Mouse (Mus musculus) kidney, adult 2 months (tissue): Measurements from ENCODE around the gene Rnf8.

ENCODE experiments used
- CTCF ChIP-seq: fragments of 200-500 bp; conservative IDR thresholded peaks from 2 replicates; pipeline ENCODE4 v1.5.1; 2011; ENCODE audit warnings: low read depth, mild to moderate bottlenecking, control low read depth, low read length, moderate library complexity, mixed read lengths; ENCODE audit not compliant: insufficient read depth, insufficient read length
- POLR2A ChIP-seq: fragments of 200-500 bp; IDR thresholded peaks from one replicate; pipeline ENCODE4 v1.6.1; 2011; ENCODE audit warnings: low read depth, low read length, control low read depth

GRCm38 (mm10) chr17:29589221-29589898, 25.2 kb upstream of the Rnf8 start:
- TF ChIP-seq CTCF (no peak), POLR2A (no peak)
